Mouse (Mus musculus): ENCODE results near the gene Tmem231. TPM values are rescaled to one million over a fixed set of nuclear protein-coding genes. Genes with fewer than 3 reads are reported as not detected.

The Tmem231 gene
- polyA plus RNA-seq, 1 experiment from 2014 or later = 6.7 TPM

DNA sequence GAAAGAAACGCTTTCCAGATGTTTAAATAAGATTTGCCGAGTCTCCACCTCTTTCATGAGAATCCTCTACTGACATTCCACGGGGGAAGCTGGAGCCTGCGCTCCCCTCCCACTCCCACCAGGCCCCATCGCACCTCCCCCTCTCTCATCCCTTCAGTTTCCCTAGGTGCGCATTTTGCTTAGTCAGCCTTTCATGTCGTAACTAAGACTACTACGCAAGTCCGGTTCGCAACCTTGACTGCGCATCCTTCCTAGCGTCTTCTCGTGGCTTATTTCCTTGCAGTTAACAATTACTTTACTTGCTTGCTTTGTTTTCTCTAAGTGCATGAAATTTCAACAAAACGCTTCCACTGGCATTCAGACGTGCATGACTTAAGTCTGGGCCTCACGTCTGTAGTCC is 2.0 kb downstream of the Tmem231 start:
- H3K27me3 ChIP-seq (replicated peaks; ENCODE audit: control insufficient read depth, insufficient read depth, low read length) = no peaks in the 10 kb centered on the region
- H3K9me3 ChIP-seq (ENCODE audit: control insufficient read depth, low read length) = no peaks in the 10 kb centered on the region
- H3K27ac ChIP-seq (ENCODE audit: low read depth, low read length) = no peak overlapping the region
- 83% methylated on average over 16 of the region's 16 CpGs for WGBS
- no peak overlapping the region for H3K4me3 ChIP-seq (ENCODE audit: low read depth, low read length)
- H3K36me3 ChIP-seq (ENCODE audit: control insufficient read depth, insufficient read depth, low read length) = no peaks in the 10 kb centered on the region
- H3K4me1 ChIP-seq (replicated peaks; ENCODE audit: control insufficient read depth, insufficient read depth, low read length) = peaks cover 17% of the 10 kb centered on the region
- ATAC-seq (replicated peaks; ENCODE audit: low FRiP score) (no peak), DNase-seq (ENCODE audit: low spot score) (no peak)
- H3K9ac ChIP-seq (ENCODE audit: low read depth, low read length) = no peak overlapping the region
- no peak overlapping the region for H3K4me2 ChIP-seq

DNA sequence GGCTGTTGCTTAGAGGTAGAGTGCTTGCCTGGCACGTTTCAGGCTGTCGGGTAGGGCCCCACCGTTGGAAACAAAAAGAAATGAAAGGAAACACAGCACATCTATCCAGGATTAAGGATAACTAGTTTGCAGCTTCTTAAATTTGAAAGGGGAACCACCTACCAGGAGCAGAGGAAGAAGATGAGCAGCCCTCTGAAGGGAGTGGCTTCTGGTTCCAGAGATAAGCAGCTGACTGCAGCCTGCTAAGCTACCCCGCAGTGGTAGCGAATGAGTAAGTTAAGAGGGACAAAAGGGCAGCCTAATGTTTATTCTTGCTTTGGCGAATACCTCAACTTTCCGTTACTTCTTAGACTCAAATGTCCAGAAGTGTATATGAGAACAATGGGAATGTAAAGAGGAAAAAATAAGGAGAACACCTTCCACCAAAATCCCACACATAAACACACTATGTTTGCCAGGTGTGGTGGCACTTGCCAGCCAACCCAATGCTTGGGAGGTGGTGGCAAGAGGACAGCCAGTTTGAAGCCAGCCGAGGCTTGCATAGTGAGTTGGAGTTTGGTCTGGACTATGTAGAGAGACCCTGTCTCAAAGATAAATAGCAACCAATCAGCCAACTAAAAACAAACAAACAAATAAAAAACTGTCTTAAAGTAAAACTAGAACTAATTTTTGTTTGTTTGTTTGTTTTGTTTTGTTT is 3.9 kb downstream of the Tmem231 start:
- Histone ChIP-seq H3K9me3 (ENCODE audit: control insufficient read depth, low read length) (no peaks in the 10 kb centered on the region), H3K27me3 (replicated peaks; ENCODE audit: control insufficient read depth, insufficient read depth, low read length) (no peaks in the 10 kb centered on the region), H3K4me2 (peak overlapping the region; percentile 45), H3K4me1 (replicated peaks; ENCODE audit: control insufficient read depth, insufficient read depth, low read length) (peaks cover 24% of the 10 kb centered on the region), H3K27ac (ENCODE audit: low read depth, low read length) (peak overlapping the region; percentile 66), H3K4me3 (ENCODE audit: low read depth, low read length) (no peak overlapping the region), H3K36me3 (ENCODE audit: control insufficient read depth, insufficient read depth, low read length) (no peaks in the 10 kb centered on the region), H3K9ac (ENCODE audit: low read depth, low read length) (peak overlapping the region; percentile 35)
- ATAC-seq (replicated peaks; ENCODE audit: low FRiP score) (peak; percentile 83), DNase-seq (ENCODE audit: low spot score) (no peak)
- 26% methylated on average over 8 of the region's 8 CpGs for WGBS

DNA sequence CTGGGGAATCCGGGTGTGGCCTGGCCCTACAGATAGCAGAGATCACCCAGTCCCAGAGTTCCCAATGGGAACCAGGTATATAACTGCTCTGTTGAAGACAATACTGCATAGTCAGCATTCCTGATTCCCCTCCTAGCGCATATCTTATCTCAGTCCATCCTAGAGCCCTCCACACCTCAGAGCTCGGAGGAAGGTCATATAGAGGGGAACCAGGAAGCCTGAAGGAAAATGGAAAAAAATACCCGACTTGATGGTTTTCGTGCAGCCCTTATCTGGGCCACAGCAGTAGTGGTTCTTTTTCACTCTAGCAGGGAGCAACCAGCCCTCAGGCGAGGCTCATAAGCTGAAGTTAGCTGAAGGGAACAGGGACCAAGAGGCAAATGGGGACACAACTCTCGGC is 8.7 kb downstream of the Tmem231 start:
- DNase-seq (ENCODE audit: low spot score) (no peak), ATAC-seq (replicated peaks; ENCODE audit: low FRiP score) (no peak)
- no peaks in the 10 kb centered on the region for H3K36me3 ChIP-seq (ENCODE audit: control insufficient read depth, insufficient read depth, low read length)
- H3K4me2 ChIP-seq = peak overlapping the region; percentile 4; the same call in 1 of the 2 replicates
- H3K9ac ChIP-seq (ENCODE audit: low read depth, low read length) = no peak overlapping the region
- no peak overlapping the region for H3K4me3 ChIP-seq (ENCODE audit: low read depth, low read length)
- no peaks in the 10 kb centered on the region for H3K27me3 ChIP-seq (replicated peaks; ENCODE audit: control insufficient read depth, insufficient read depth, low read length)
- 35% methylated on average over 7 of the region's 7 CpGs for WGBS
- no peaks in the 10 kb centered on the region for H3K9me3 ChIP-seq (ENCODE audit: control insufficient read depth, low read length)
- no peak overlapping the region for H3K27ac ChIP-seq (ENCODE audit: low read depth, low read length)
- H3K4me1 ChIP-seq (replicated peaks; ENCODE audit: control insufficient read depth, insufficient read depth, low read length) = peaks cover 12% of the 10 kb centered on the region

DNA sequence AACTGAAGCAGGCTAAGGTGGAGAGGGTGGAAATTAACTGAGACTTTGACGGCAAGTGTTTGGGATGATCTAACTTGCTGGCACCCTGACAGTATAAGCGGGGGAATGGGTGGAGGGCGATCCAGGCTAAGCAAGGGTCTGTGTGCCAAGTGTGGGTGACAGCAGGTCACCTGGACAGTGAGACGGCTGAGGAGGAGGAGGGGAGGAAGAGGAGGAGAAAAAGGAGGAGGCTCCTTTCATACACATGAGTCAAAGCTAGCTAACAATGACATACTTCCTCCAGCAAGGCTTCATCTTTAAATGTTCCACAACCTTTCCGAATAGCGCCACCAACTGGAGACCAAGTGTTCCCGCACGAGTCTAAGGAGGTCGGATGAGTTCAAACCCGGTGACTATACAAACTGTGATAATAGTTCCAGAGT is 10.3 kb downstream of the Tmem231 start:
- Histone ChIP-seq H3K4me2 (no peak overlapping the region), H3K4me1 (replicated peaks; ENCODE audit: control insufficient read depth, insufficient read depth, low read length) (peaks cover 7% of the 10 kb centered on the region), H3K27ac (ENCODE audit: low read depth, low read length) (no peak overlapping the region), H3K4me3 (ENCODE audit: low read depth, low read length) (no peak overlapping the region), H3K9ac (ENCODE audit: low read depth, low read length) (no peak overlapping the region), H3K36me3 (ENCODE audit: control insufficient read depth, insufficient read depth, low read length) (no peaks in the 10 kb centered on the region), H3K9me3 (ENCODE audit: control insufficient read depth, low read length) (no peaks in the 10 kb centered on the region), H3K27me3 (replicated peaks; ENCODE audit: control insufficient read depth, insufficient read depth, low read length) (no peaks in the 10 kb centered on the region)
- ATAC-seq (replicated peaks; ENCODE audit: low FRiP score) (0 out of 2 replicates have a peak, but pooled peaks have one; percentile 37), DNase-seq (ENCODE audit: low spot score) (no peak)
- WGBS = 28% methylated on average over 10 of the region's 10 CpGs

DNA sequence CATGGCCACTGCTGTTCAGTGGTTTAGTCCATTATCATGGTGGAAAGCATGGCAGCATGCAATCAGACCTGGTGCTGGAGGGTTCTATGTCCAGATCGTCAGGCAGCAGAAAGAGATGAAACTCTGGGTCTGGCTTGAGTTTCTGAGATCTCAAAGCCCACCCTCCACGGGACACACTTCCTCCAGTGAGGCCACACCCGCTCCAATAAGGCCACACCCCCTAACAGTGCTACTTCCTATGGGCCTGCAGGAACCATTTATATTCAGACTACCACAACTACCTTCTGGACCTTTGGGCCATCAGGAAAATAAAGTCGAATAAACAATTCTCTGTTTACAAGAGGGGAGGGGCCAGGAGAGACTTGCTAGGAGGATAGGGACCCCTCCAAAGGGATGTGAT is 12.7 kb downstream of the Tmem231 start:
- Histone ChIP-seq H3K4me1 (replicated peaks; ENCODE audit: control insufficient read depth, insufficient read depth, low read length) (peaks cover 7% of the 10 kb centered on the region), H3K9ac (ENCODE audit: low read depth, low read length) (no peak overlapping the region), H3K36me3 (ENCODE audit: control insufficient read depth, insufficient read depth, low read length) (no peaks in the 10 kb centered on the region), H3K27ac (ENCODE audit: low read depth, low read length) (no peak overlapping the region), H3K9me3 (ENCODE audit: control insufficient read depth, low read length) (no peaks in the 10 kb centered on the region), H3K27me3 (replicated peaks; ENCODE audit: control insufficient read depth, insufficient read depth, low read length) (no peaks in the 10 kb centered on the region), H3K4me3 (ENCODE audit: low read depth, low read length) (no peak overlapping the region), H3K4me2 (no peak overlapping the region)
- WGBS = 72% methylated on average over 4 of the region's 4 CpGs
- no peak for ATAC-seq (replicated peaks; ENCODE audit: low FRiP score)
- no peak for DNase-seq (ENCODE audit: low spot score)

DNA sequence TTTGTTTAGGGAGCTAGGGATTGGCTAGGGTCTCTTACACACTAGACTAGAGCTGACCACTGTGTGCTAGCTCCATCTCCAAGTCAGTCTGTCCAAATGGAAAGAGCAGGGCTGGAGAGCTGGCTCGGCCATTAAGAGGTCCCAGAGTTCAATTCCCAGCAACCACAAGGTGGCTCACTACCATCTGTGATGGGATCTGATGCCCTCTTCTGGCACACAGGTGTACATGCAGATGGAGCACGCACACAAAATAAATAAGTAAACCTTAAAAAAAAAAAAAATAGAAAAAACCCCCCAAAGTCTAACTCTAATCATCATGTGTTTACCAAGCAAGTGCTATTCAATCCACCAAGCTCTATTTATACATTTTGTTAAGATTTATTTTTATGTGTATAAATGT is 14.0 kb downstream of the Tmem231 start:
- no peaks in the 10 kb centered on the region for H3K36me3 ChIP-seq (ENCODE audit: control insufficient read depth, insufficient read depth, low read length)
- H3K4me3 ChIP-seq (ENCODE audit: low read depth, low read length) = no peak overlapping the region
- H3K4me2 ChIP-seq = no peak overlapping the region
- H3K9ac ChIP-seq (ENCODE audit: low read depth, low read length) = no peak overlapping the region
- DNase-seq (ENCODE audit: low spot score) = no peak
- H3K9me3 ChIP-seq (ENCODE audit: control insufficient read depth, low read length) = no peaks in the 10 kb centered on the region
- H3K4me1 ChIP-seq (replicated peaks; ENCODE audit: control insufficient read depth, insufficient read depth, low read length) = no peaks in the 10 kb centered on the region
- WGBS = 75% methylated on average over 2 of the region's 2 CpGs
- ATAC-seq (replicated peaks; ENCODE audit: low FRiP score) = no peak
- H3K27ac ChIP-seq (ENCODE audit: low read depth, low read length) = no peak overlapping the region
- no peaks in the 10 kb centered on the region for H3K27me3 ChIP-seq (replicated peaks; ENCODE audit: control insufficient read depth, insufficient read depth, low read length)

DNA sequence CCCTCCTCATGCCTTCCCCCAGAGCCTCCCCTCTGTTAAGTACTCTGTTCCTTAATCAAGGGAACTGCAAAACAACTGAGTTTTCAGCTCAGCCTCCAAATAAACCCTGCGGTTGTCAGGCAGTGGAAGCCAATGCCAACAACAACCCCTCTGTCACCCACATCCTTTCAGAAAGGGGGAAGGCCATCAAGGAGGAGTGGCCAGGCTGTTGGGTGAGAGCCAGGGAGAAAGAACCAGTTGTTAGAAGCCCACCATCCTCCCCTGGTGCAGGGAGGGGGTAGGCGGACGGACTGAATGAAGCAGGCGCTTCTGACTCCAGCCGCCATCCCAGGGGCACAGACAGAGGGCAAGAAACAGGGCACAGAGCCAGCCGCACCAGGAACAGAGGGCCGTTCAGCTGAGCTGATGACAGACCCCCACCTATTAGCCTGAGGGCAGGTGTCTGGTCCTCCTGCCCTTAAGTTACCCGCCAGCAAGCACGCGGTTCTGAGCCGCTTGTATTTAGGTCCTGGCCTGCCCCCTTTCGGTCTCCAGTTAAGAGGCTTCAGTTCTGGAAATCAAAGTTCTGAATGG is 20.7 kb downstream of the Tmem231 start:
- Histone ChIP-seq H3K4me2 (no peak overlapping the region), H3K9ac (ENCODE audit: low read depth, low read length) (no peak overlapping the region), H3K27me3 (replicated peaks; ENCODE audit: control insufficient read depth, insufficient read depth, low read length) (peaks cover 31% of the 10 kb centered on the region), H3K4me1 (replicated peaks; ENCODE audit: control insufficient read depth, insufficient read depth, low read length) (no peaks in the 10 kb centered on the region), H3K27ac (ENCODE audit: low read depth, low read length) (no peak overlapping the region), H3K9me3 (ENCODE audit: control insufficient read depth, low read length) (no peaks in the 10 kb centered on the region), H3K4me3 (ENCODE audit: low read depth, low read length) (no peak overlapping the region), H3K36me3 (ENCODE audit: control insufficient read depth, insufficient read depth, low read length) (no peaks in the 10 kb centered on the region)
- no peak for DNase-seq (ENCODE audit: low spot score)
- ATAC-seq (replicated peaks; ENCODE audit: low FRiP score) = no peak
- 58% methylated on average over 12 of the region's 12 CpGs for WGBS

DNA sequence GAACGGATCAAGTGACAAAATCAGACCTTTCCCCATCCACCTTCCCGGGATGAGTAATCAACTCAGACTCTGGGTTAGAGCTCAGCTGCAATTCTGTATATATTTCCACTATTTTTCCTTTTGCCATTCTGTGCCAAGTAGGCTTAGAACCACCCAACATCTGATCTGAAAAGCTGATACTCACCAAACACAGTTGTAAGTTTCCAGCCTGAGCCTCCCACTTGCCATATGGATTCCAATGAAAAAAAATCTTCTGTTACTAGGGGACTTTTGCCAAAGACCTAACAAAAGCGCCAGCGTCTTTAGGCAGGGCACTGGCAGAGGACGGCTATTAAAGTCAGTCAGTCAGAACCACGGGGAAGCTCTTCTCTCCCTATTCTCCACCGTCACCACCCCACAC is 22.1 kb downstream of the Tmem231 start:
- no peak overlapping the region for H3K4me2 ChIP-seq
- DNase-seq (ENCODE audit: low spot score) (no peak), ATAC-seq (replicated peaks; ENCODE audit: low FRiP score) (no peak)
- H3K4me3 ChIP-seq (ENCODE audit: low read depth, low read length) = no peak overlapping the region
- no peak overlapping the region for H3K27ac ChIP-seq (ENCODE audit: low read depth, low read length)
- H3K9me3 ChIP-seq (ENCODE audit: control insufficient read depth, low read length) = no peaks in the 10 kb centered on the region
- WGBS = 64% methylated on average over 7 of the region's 7 CpGs
- no peak overlapping the region for H3K9ac ChIP-seq (ENCODE audit: low read depth, low read length)
- no peaks in the 10 kb centered on the region for H3K4me1 ChIP-seq (replicated peaks; ENCODE audit: control insufficient read depth, insufficient read depth, low read length)
- no peaks in the 10 kb centered on the region for H3K36me3 ChIP-seq (ENCODE audit: control insufficient read depth, insufficient read depth, low read length)
- peaks cover 31% of the 10 kb centered on the region for H3K27me3 ChIP-seq (replicated peaks; ENCODE audit: control insufficient read depth, insufficient read depth, low read length)

Measured in liver, embryonic 11.5 days (tissue).